Mouse (Mus musculus): ENCODE measurements at regions not wholly inside any gene's neighbourhood (a gene's known extent, or its start where the extent isn't known, plus 50 kb on each side); places are given as distances from the start of the nearest gene placed in this dataset.

DNA sequence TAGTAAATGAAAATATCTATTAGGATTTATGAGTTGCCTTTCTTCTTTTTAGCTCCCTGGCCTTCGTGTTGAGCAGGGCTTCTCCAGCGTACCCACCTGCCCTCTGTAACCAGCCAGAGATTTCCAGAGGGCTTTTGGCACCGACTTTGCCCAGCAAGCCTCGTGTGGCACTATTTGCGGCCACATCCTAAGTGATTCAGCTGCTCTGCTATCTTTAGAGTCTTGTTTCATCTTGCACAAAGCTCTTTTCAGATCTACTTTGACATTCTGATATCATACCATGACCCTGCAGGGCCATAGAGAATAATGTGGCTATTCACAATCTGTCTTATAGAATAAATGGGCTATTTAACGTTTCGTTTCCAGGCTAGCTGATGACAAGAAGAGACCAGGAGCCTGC is 115.4 kb upstream of the Ddhd1 start:
- Histone ChIP-seq H3K4me3 (replicated peaks; ENCODE audit: low read length) (no peak overlapping the region), H3K4me2 (replicated peaks; ENCODE audit: low read depth, low read length, severe bottlenecking) (no peak overlapping the region), H3K27ac (replicated peaks; ENCODE audit: low read depth, low read length) (no peak overlapping the region), H3K9ac (ENCODE audit: low read depth, low read length, severe bottlenecking) (no peak overlapping the region), H3K27me3 (ENCODE audit: control insufficient read depth, insufficient read depth, low read length) (no peaks in the 10 kb centered on the region), H3K4me1 (ENCODE audit: control insufficient read depth, insufficient read depth, low read length) (no peaks in the 10 kb centered on the region), H3K9me3 (ENCODE audit: control insufficient read depth, low read length) (no peaks in the 10 kb centered on the region), H3K36me3 (ENCODE audit: control insufficient read depth, insufficient read depth, low read length) (no peaks in the 10 kb centered on the region)
- no peak for TF ChIP-seq POLR2A (IDR thresholded peaks at IDR 0.05; ENCODE audit: borderline replicate concordance, extremely low read depth, insufficient read depth, insufficient read length)
- no peak for DNase-seq (ENCODE audit: low spot score)
- 66% methylated on average over 7 of the region's 7 CpGs for WGBS
- ATAC-seq (ENCODE audit: low FRiP score, low read depth): no peak

DNA sequence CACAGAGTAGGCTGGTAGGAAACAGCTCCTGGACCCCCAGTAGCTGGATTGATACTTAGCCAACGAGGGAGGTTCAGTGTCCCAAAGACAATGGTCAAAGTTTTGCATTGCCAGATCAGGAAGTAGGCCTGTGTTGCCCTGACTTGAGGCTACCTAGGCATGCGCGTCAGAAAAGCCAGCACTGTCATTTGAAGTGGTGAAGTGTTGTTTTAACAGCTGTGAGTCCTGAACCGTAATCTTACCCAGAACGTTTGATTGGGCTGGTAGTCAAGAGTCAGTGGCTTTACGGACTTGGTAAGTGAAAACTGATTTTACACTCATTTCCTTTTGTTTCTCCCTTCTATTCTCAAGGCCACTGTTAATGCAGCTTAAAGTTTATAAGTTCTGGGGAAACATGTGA is 123.9 kb upstream of the Ddhd1 start:
- no peaks in the 10 kb centered on the region for H3K27me3 ChIP-seq (ENCODE audit: control insufficient read depth, insufficient read depth, low read length)
- H3K9me3 ChIP-seq (ENCODE audit: control insufficient read depth, low read length): no peaks in the 10 kb centered on the region
- no peak overlapping the region for H3K27ac ChIP-seq (replicated peaks; ENCODE audit: low read depth, low read length)
- TF ChIP-seq POLR2A (IDR thresholded peaks at IDR 0.05; ENCODE audit: borderline replicate concordance, extremely low read depth, insufficient read depth, insufficient read length): no peak
- no peaks in the 10 kb centered on the region for H3K4me1 ChIP-seq (ENCODE audit: control insufficient read depth, insufficient read depth, low read length)
- no peak overlapping the region for H3K4me2 ChIP-seq (replicated peaks; ENCODE audit: low read depth, low read length, severe bottlenecking)
- DNase-seq (ENCODE audit: low spot score) (no peak), ATAC-seq (ENCODE audit: low FRiP score, low read depth) (no peak)
- no peak overlapping the region for H3K9ac ChIP-seq (ENCODE audit: low read depth, low read length, severe bottlenecking)
- WGBS: 57% methylated on average over 6 of the region's 6 CpGs
- H3K36me3 ChIP-seq (ENCODE audit: control insufficient read depth, insufficient read depth, low read length): no peaks in the 10 kb centered on the region
- no peak overlapping the region for H3K4me3 ChIP-seq (replicated peaks; ENCODE audit: low read length)

DNA sequence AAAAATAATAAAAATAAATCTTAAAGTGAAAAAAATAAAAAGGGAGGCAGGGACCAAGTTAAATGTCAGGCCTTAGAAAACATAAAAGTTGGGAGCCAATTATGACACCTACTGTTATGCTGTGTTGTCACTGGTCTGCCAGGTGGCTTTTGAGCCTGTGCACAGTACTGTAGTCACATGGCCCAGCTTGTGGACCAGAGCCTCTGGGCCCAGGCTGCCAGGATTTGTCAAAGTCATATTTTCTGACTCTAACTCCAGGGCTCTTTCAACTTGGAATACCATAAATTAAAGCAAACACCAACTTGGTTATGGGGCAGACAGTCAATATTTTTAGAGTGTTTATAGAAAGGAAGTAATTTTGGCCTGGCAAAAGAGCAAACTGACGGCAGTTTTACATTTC is 137.0 kb upstream of the Ddhd1 start:
- DNase-seq (ENCODE audit: low spot score) (no peak), ATAC-seq (ENCODE audit: low FRiP score, low read depth) (no peak)
- H3K9ac ChIP-seq (ENCODE audit: low read depth, low read length, severe bottlenecking): no peak overlapping the region
- no peak overlapping the region for H3K4me2 ChIP-seq (replicated peaks; ENCODE audit: low read depth, low read length, severe bottlenecking)
- WGBS: 48% methylated on average over 1 of the region's 1 CpGs
- H3K4me3 ChIP-seq (replicated peaks; ENCODE audit: low read length): no peak overlapping the region
- no peaks in the 10 kb centered on the region for H3K27me3 ChIP-seq (ENCODE audit: control insufficient read depth, insufficient read depth, low read length)
- no peaks in the 10 kb centered on the region for H3K36me3 ChIP-seq (ENCODE audit: control insufficient read depth, insufficient read depth, low read length)
- no peaks in the 10 kb centered on the region for H3K4me1 ChIP-seq (ENCODE audit: control insufficient read depth, insufficient read depth, low read length)
- TF ChIP-seq POLR2A (IDR thresholded peaks at IDR 0.05; ENCODE audit: borderline replicate concordance, extremely low read depth, insufficient read depth, insufficient read length): no peak
- H3K9me3 ChIP-seq (ENCODE audit: control insufficient read depth, low read length): no peaks in the 10 kb centered on the region
- no peak overlapping the region for H3K27ac ChIP-seq (replicated peaks; ENCODE audit: low read depth, low read length)

DNA sequence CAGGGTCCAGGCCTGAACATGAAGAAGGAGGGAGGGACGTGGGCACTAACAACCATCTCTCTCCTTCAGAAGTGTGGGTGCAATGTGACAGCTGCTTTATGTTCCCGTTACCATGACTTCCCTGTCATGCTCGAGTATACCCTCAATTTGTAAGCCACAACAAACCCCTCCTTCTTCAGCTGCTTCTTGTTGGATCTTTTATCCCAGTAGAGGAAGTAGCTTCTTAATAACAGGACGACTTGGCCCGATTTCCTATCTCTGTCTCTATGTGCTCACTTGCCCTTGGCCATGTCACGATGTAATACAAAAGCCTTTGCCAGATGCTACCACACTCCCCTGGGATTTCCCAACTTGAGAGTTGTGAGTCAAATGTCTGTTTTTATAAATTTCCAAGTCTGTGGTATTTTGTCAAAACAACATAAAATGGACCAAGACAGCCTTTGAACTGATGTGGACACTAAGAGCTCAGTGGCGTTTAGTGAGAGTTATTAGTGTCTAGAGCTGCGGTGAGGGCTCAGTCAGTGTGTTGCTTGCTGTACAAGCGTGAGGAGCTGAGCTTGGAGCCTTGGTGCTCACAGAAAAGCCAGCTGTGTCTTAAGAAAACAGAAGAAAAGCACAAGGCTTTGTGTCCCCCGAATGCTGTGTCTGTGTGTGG is 138.8 kb upstream of the Ddhd1 start:
- Histone ChIP-seq H3K9me3 (ENCODE audit: control insufficient read depth, low read length) (no peaks in the 10 kb centered on the region), H3K4me3 (replicated peaks; ENCODE audit: low read length) (no peak overlapping the region), H3K9ac (ENCODE audit: low read depth, low read length, severe bottlenecking) (no peak overlapping the region), H3K27me3 (ENCODE audit: control insufficient read depth, insufficient read depth, low read length) (no peaks in the 10 kb centered on the region), H3K4me1 (ENCODE audit: control insufficient read depth, insufficient read depth, low read length) (no peaks in the 10 kb centered on the region), H3K36me3 (ENCODE audit: control insufficient read depth, insufficient read depth, low read length) (no peaks in the 10 kb centered on the region), H3K27ac (replicated peaks; ENCODE audit: low read depth, low read length) (no peak overlapping the region), H3K4me2 (replicated peaks; ENCODE audit: low read depth, low read length, severe bottlenecking) (no peak overlapping the region)
- WGBS: 77% methylated on average over 10 of the region's 10 CpGs
- no peak for ATAC-seq (ENCODE audit: low FRiP score, low read depth)
- peak; percentile 28 for DNase-seq (ENCODE audit: low spot score)
- no peak for TF ChIP-seq POLR2A (IDR thresholded peaks at IDR 0.05; ENCODE audit: borderline replicate concordance, extremely low read depth, insufficient read depth, insufficient read length)

DNA sequence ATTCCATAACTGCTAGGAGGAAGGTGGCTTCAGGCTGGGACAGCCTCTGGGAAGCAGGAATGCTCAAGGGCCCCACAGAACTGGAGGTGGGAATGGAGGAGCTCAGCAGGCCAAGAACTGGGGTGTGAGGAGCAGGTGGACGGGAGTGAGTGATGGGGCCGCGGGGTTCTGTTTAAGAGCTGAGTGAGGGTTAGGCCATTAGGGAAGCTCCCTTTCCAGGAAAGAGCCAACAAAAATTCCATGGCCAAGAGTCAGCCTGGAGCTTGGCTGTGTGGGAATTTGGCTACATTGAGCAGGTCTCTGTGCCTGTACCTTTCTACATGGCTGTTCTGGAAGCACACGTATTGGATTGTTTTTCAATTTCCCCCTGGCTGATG is 139.4 kb upstream of the Ddhd1 start:
- Histone ChIP-seq H3K36me3 (ENCODE audit: control insufficient read depth, insufficient read depth, low read length) (no peaks in the 10 kb centered on the region), H3K4me1 (ENCODE audit: control insufficient read depth, insufficient read depth, low read length) (no peaks in the 10 kb centered on the region), H3K4me2 (replicated peaks; ENCODE audit: low read depth, low read length, severe bottlenecking) (no peak overlapping the region), H3K9ac (ENCODE audit: low read depth, low read length, severe bottlenecking) (no peak overlapping the region), H3K9me3 (ENCODE audit: control insufficient read depth, low read length) (no peaks in the 10 kb centered on the region), H3K27ac (replicated peaks; ENCODE audit: low read depth, low read length) (no peak overlapping the region), H3K27me3 (ENCODE audit: control insufficient read depth, insufficient read depth, low read length) (no peaks in the 10 kb centered on the region), H3K4me3 (replicated peaks; ENCODE audit: low read length) (no peak overlapping the region)
- DNase-seq (ENCODE audit: low spot score) (no peak), ATAC-seq (ENCODE audit: low FRiP score, low read depth) (0 out of 2 replicates have a peak, but pooled peaks have one; percentile 23)
- WGBS: 68% methylated on average over 4 of the region's 4 CpGs
- no peak for TF ChIP-seq POLR2A (IDR thresholded peaks at IDR 0.05; ENCODE audit: borderline replicate concordance, extremely low read depth, insufficient read depth, insufficient read length)

DNA sequence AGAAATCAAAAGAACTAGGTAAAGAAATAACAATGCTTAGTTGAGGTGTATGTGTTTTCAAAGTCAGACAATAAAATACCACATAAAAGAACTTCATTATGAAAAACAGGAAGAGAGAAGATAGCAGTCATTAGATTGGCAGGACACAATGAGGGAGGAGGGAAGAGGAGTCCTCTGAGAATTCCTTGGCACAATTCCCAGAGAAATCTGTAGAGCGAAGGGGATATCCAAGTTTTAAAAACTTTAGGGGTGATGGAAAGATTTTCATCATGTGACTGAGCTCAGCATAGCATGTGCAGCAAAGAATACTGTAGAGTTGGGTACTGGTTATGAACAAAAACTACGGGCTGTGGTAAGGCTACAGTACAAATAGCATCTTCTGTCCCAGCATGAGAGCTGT is 141.3 kb upstream of the Ddhd1 start:
- WGBS: 66% methylated on average over 2 of the region's 2 CpGs
- H3K9ac ChIP-seq (ENCODE audit: low read depth, low read length, severe bottlenecking): no peak overlapping the region
- no peaks in the 10 kb centered on the region for H3K27me3 ChIP-seq (ENCODE audit: control insufficient read depth, insufficient read depth, low read length)
- H3K4me2 ChIP-seq (replicated peaks; ENCODE audit: low read depth, low read length, severe bottlenecking): no peak overlapping the region
- ATAC-seq (ENCODE audit: low FRiP score, low read depth) (no peak), DNase-seq (ENCODE audit: low spot score) (peak; percentile 60)
- TF ChIP-seq POLR2A (IDR thresholded peaks at IDR 0.05; ENCODE audit: borderline replicate concordance, extremely low read depth, insufficient read depth, insufficient read length): no peak
- no peaks in the 10 kb centered on the region for H3K9me3 ChIP-seq (ENCODE audit: control insufficient read depth, low read length)
- no peaks in the 10 kb centered on the region for H3K36me3 ChIP-seq (ENCODE audit: control insufficient read depth, insufficient read depth, low read length)
- H3K4me1 ChIP-seq (ENCODE audit: control insufficient read depth, insufficient read depth, low read length): no peaks in the 10 kb centered on the region
- H3K4me3 ChIP-seq (replicated peaks; ENCODE audit: low read length): no peak overlapping the region
- H3K27ac ChIP-seq (replicated peaks; ENCODE audit: low read depth, low read length): no peak overlapping the region

Data from limb, embryonic 14.5 days (tissue).